Mouse (Mus musculus) midbrain, embryonic 11.5 days (tissue): Measurements from ENCODE around the gene Olfr849. TPM values are rescaled to one million over a fixed set of nuclear protein-coding genes. Genes with fewer than 3 reads are reported as not detected.

Experiments
- ATAC-seq: fragments of 200-750 bp; cut with Nextera tagmentation; 2 replicates; pipeline ENCODE4 v1.8.0; 2017; ENCODE audit warnings: moderate TSS enrichment, moderate library complexity; ENCODE audit not compliant: low FRiP score
- DNase-seq: peaks from one replicate; pipeline ENCODE4 v3.0.0; 2015; ENCODE audit warnings: low spot score; ENCODE audit errors: missing footprints
- H3K27ac ChIP-seq: fragments of 300-500 bp; sonication (generic); 2 replicates; pipeline ENCODE4 v1.5.1; 2014; ENCODE audit warnings: low read depth, low read length
- H3K27me3 ChIP-seq: fragments of 300-500 bp; sonication (generic); 2 replicates; pipeline ENCODE4 v1.6.1; 2014; ENCODE audit warnings: mild to moderate bottlenecking, low read length, moderate library complexity, mixed read lengths; ENCODE audit not compliant: control insufficient read depth, insufficient read depth
- H3K36me3 ChIP-seq: fragments of 300-500 bp; sonication (generic); 2 replicates; pipeline ENCODE4 v1.6.1; 2014; ENCODE audit warnings: mild to moderate bottlenecking, low read length, moderate library complexity, mixed read lengths; ENCODE audit not compliant: control insufficient read depth, insufficient read depth
- H3K4me1 ChIP-seq: fragments of 300-500 bp; sonication (generic); 2 replicates; pipeline ENCODE4 v1.6.1; 2014; ENCODE audit warnings: low read length; ENCODE audit not compliant: control insufficient read depth, insufficient read depth
- H3K4me2 ChIP-seq: fragments of 300-500 bp; sonication (generic); 2 replicates; pipeline ENCODE4 v1.6.1; 2014; ENCODE audit warnings: mild to moderate bottlenecking, moderate library complexity
- H3K4me3 ChIP-seq: fragments of 300-500 bp; sonication (generic); 2 replicates; pipeline ENCODE4 v1.5.1; 2014; ENCODE audit warnings: low read depth, low read length
- H3K9ac ChIP-seq: fragments of 300-500 bp; sonication (generic); 2 replicates; pipeline ENCODE4 v1.6.1; 2014; ENCODE audit warnings: low read length
- H3K9me3 ChIP-seq: fragments of 300-500 bp; sonication (generic); 2 replicates; pipeline ENCODE4 v1.6.1; 2016; ENCODE audit warnings: low read length; ENCODE audit not compliant: control insufficient read depth
- WGBS: fragments of 180-500 bp; shearing (Covaris S2); extraction: QIAGEN DNeasy Blood & Tissue Kit; methylation state at CpG from one replicate; pipeline ENCODE4 v1.1.7; 2014; 5-methylcytosine and 5-hydroxymethylcytosine counted together
- polyA plus RNA-seq: library from polyadenylated mRNA; unstranded; fragments of >200 nt; fragmentation: Nextera tagmentation; extraction: Ambion mirVana; gene quantifications from 2 replicates; pipeline ENCODE4 v1.2.1, GENCODE M21; 2014

The Olfr849 gene
- not detected in 2 replicates for polyA plus RNA-seq

GRCm38 (mm10) chr9:19439966-19440365 lies at the start of gene Olfr849:
Gene Olfr849 (plus strand): TSS chr9:19440266.
- WGBS = 85% methylated on average over 2 of the region's 2 CpGs

GRCm38 (mm10) chr9:19478148-19478547 lies 38.1 kb downstream of the Olfr849 start, which contains the start of gene Olfr850:
Gene Olfr850 (minus strand): TSS chr9:19478248.
- Histone ChIP-seq H3K9me3 (no peaks in the 10 kb centered on the region; the same call in 1 of the 2 replicates), H3K36me3 (no peaks in the 10 kb centered on the region), H3K4me3 (no peak within 1 kb of the TSS), H3K27ac (no peak within 1 kb of the TSS), H3K4me1 (no peaks in the 10 kb centered on the region), H3K27me3 (no peaks in the 10 kb centered on the region), H3K9ac (no peak within 1 kb of the TSS), H3K4me2 (no peak within 1 kb of the TSS)
- DNase-seq = no peak
- no peak for ATAC-seq

More at GRCm38 (mm10) chr9:19439966-19440365, at the start of gene Olfr849:
- H3K4me2 ChIP-seq = no peak within 1 kb of the TSS
- H3K36me3 ChIP-seq = no peaks in the 10 kb centered on the region
- H3K9me3 ChIP-seq = peaks cover 10% of the 10 kb centered on the region
- no peak within 1 kb of the TSS for H3K4me3 ChIP-seq
- ATAC-seq (no peak), DNase-seq (no peak)
- no peaks in the 10 kb centered on the region for H3K4me1 ChIP-seq
- H3K27me3 ChIP-seq = no peaks in the 10 kb centered on the region
- no peak within 1 kb of the TSS for H3K9ac ChIP-seq
- no peak within 1 kb of the TSS for H3K27ac ChIP-seq

GRCm38 (mm10) chr9:19492995-19493394 lies 52.9 kb downstream of the Olfr849 start, which contains the start of gene Olfr851:
Gene Olfr851 (plus strand): TSS chr9:19493295.
- Histone ChIP-seq H3K4me3 (no peak within 1 kb of the TSS), H3K9me3 (peaks cover 14% of the 10 kb centered on the region; the same call in 1 of the 2 replicates), H3K27me3 (no peaks in the 10 kb centered on the region), H3K9ac (no peak within 1 kb of the TSS), H3K4me2 (no peak within 1 kb of the TSS), H3K4me1 (no peaks in the 10 kb centered on the region), H3K36me3 (no peaks in the 10 kb centered on the region), H3K27ac (no peak within 1 kb of the TSS)
- no peak for DNase-seq
- no peak for ATAC-seq

Other genes with a start within 250 kb of the Olfr849 start
- gene Olfr843, start 188.3 kb upstream of the Olfr849 start, polyA plus RNA-seq = not detected in 2 replicates
- not detected in 2 replicates for gene Olfr844, start 123.9 kb upstream of the Olfr849 start, polyA plus RNA-seq
- not detected in 2 replicates for gene Olfr845, start 103.8 kb upstream of the Olfr849 start, polyA plus RNA-seq
- gene Olfr846, start 76.3 kb upstream of the Olfr849 start, polyA plus RNA-seq = not detected in 2 replicates
- gene Olfr847, start 61.6 kb upstream of the Olfr849 start, polyA plus RNA-seq = not detected in 2 replicates
- gene Olfr850, start 38.0 kb downstream of the Olfr849 start, polyA plus RNA-seq = not detected in 2 replicates
- gene Olfr851, start 53.0 kb downstream of the Olfr849 start, polyA plus RNA-seq = not detected in 2 replicates
- gene Olfr853, start 100.8 kb downstream of the Olfr849 start, polyA plus RNA-seq = not detected in 2 replicates
- gene Olfr854, start 127.1 kb downstream of the Olfr849 start, polyA plus RNA-seq = not detected in 2 replicates
- not detected in 2 replicates for gene Olfr855, start 142.4 kb downstream of the Olfr849 start, polyA plus RNA-seq
- gene Zfp317, start 181.8 kb downstream of the Olfr849 start, polyA plus RNA-seq = 42.0 and 44.5 TPM in 2 replicates